Mouse (Mus musculus) MEL (cell line): Measurements from ENCODE around the gene Fbxw8. TPM values are rescaled to one million over a fixed set of nuclear protein-coding genes. Genes with fewer than 3 reads are reported as not detected.

ENCODE experiments used
- DNase-seq: peaks from one replicate; pipeline ENCODE4 v3.0.0; 2011; ENCODE audit warnings: low read depth, low spot score
- H3K27ac ChIP-seq: 2 replicates; pipeline ENCODE4 v1.5.1; 2012; ENCODE audit warnings: low read depth, mild to moderate bottlenecking, control low read depth, low read length, moderate library complexity; ENCODE audit not compliant: control insufficient read depth
- H3K27me3 ChIP-seq, 2 experiments: fragments of 150-350 bp in 1 of 2; sonication (generic) in 1 of 2; 2 replicates each; pipeline ENCODE4 v1.6.1; 2012; ENCODE audit warnings: low read length in 2 of 2, mild to moderate bottlenecking in 2 of 2, improper control_type of control experiment in 1 of 2, moderate library complexity in 1 of 2; ENCODE audit not compliant: insufficient read depth in 2 of 2, control insufficient read depth in 1 of 2
- H3K36me3 ChIP-seq, 2 experiments: 2 replicates each; pipeline ENCODE4 v1.6.1; 2012 to 2014; ENCODE audit warnings: low read length in 2 of 2, improper control_type of control experiment in 1 of 2, inconsistent platforms in 1 of 2, mild to moderate bottlenecking in 1 of 2; ENCODE audit not compliant: insufficient read depth in 2 of 2, control insufficient read depth in 1 of 2
- H3K4me1 ChIP-seq, 2 experiments: fragments of 150-350 bp in 1 of 2; sonication (generic) in 1 of 2; 2 replicates each; pipeline ENCODE4 v1.6.1; 2012; ENCODE audit warnings: low read length in 2 of 2, improper control_type of control experiment in 1 of 2, mild to moderate bottlenecking in 1 of 2; ENCODE audit not compliant: insufficient read depth in 2 of 2, control insufficient read depth in 1 of 2
- H3K4me3 ChIP-seq, 2 experiments: fragments of 150-350 bp in 1 of 2; sonication (generic) in 1 of 2; 2 replicates each; pipeline ENCODE4 v1.5.1; 2012; ENCODE audit warnings: low read depth in 2 of 2, low read length in 2 of 2, mild to moderate bottlenecking in 2 of 2, moderate library complexity in 2 of 2, control low read depth in 1 of 2, improper control_type of control experiment in 1 of 2; ENCODE audit not compliant: control insufficient read depth in 1 of 2, insufficient read depth in 1 of 2
- H3K79me2 ChIP-seq: 2 replicates; pipeline ENCODE4 v1.6.1; 2012; ENCODE audit warnings: mild to moderate bottlenecking, low read length, moderate library complexity; ENCODE audit not compliant: control insufficient read depth, poor library complexity, insufficient read depth
- H3K9ac ChIP-seq: 2 replicates; pipeline ENCODE4 v1.6.1; 2012; ENCODE audit warnings: low read depth, mild to moderate bottlenecking, control low read depth, low read length, moderate library complexity; ENCODE audit not compliant: control insufficient read depth, poor library complexity, severe bottlenecking
- H3K9me3 ChIP-seq: fragments of 150-350 bp; sonication (generic); replicated peaks from 2 replicates; pipeline ENCODE4 v1.6.1; 2012; ENCODE audit warnings: mild to moderate bottlenecking, low read length, improper control_type of control experiment, moderate library complexity; ENCODE audit not compliant: insufficient read depth
- E2F4 ChIP-seq: IDR thresholded peaks from 2 replicates; pipeline ENCODE4 v1.6.1; 2011; ENCODE audit warnings: low read depth, low read length, improper control_type of control experiment, borderline replicate concordance
- ELF1 ChIP-seq: IDR thresholded peaks from 2 replicates; pipeline ENCODE4 v1.6.1; 2014; ENCODE audit warnings: low read depth, mild to moderate bottlenecking, inconsistent platforms, low read length, improper control_type of control experiment, moderate library complexity
- ETS1 ChIP-seq: IDR thresholded peaks from 2 replicates; pipeline ENCODE4 v1.6.1; 2012; ENCODE audit warnings: low read depth, mild to moderate bottlenecking, inconsistent platforms, low read length, improper control_type of control experiment, moderate library complexity
- GATA1 ChIP-seq: IDR thresholded peaks from 2 replicates; pipeline ENCODE4 v1.6.1; 2011; ENCODE audit warnings: low read depth, low read length, improper control_type of control experiment
- HCFC1 ChIP-seq: IDR thresholded peaks from 2 replicates; pipeline ENCODE4 v1.6.1; 2012; ENCODE audit warnings: low read depth, mild to moderate bottlenecking, inconsistent platforms, low read length, improper control_type of control experiment, moderate library complexity
- KAT2A ChIP-seq: conservative IDR thresholded peaks from 2 replicates; pipeline ENCODE4 v1.6.1; 2012; ENCODE audit warnings: low read depth, low read length, improper control_type of control experiment, inconsistent platforms
- MEF2A ChIP-seq: IDR thresholded peaks from 2 replicates; pipeline ENCODE4 v1.6.1; 2014; ENCODE audit warnings: low read depth, mild to moderate bottlenecking, inconsistent platforms, low read length, improper control_type of control experiment; ENCODE audit not compliant: poor library complexity, insufficient replicate concordance, severe bottlenecking; ENCODE audit errors: extremely low read depth
- NELFE ChIP-seq: IDR thresholded peaks from 2 replicates; pipeline ENCODE4 v1.6.1; 2011; ENCODE audit warnings: low read depth, low read length, improper control_type of control experiment
- NRF1 ChIP-seq: IDR thresholded peaks from 2 replicates; pipeline ENCODE4 v1.6.1; 2014; ENCODE audit warnings: low read depth, mild to moderate bottlenecking, inconsistent platforms, low read length, improper control_type of control experiment, moderate library complexity; ENCODE audit not compliant: poor library complexity, insufficient read depth, severe bottlenecking
- POLR2AphosphoS5 ChIP-seq: IDR thresholded peaks from 2 replicates; pipeline ENCODE4 v1.6.1; 2012; ENCODE audit warnings: low read depth, borderline replicate concordance, mild to moderate bottlenecking, inconsistent platforms, low read length, moderate library complexity, mixed read lengths
- RCOR1 ChIP-seq: IDR thresholded peaks from 2 replicates; pipeline ENCODE4 v1.6.1; 2012; ENCODE audit warnings: low read depth, mild to moderate bottlenecking, inconsistent platforms, low read length, improper control_type of control experiment
- SMC3 ChIP-seq: IDR thresholded peaks from 2 replicates; pipeline ENCODE4 v1.6.1; 2011; ENCODE audit warnings: low read depth, low read length, improper control_type of control experiment
- TCF12 ChIP-seq: IDR thresholded peaks from 2 replicates; pipeline ENCODE4 v1.6.1; 2014; ENCODE audit warnings: low read depth, mild to moderate bottlenecking, inconsistent platforms, low read length, improper control_type of control experiment, moderate library complexity
- USF1 ChIP-seq: IDR thresholded peaks from 2 replicates; pipeline ENCODE4 v1.6.1; 2014; ENCODE audit warnings: low read depth, mild to moderate bottlenecking, inconsistent platforms, low read length, improper control_type of control experiment, moderate library complexity
- ZC3H11A ChIP-seq: IDR thresholded peaks from 2 replicates; pipeline ENCODE4 v1.6.1; 2012; ENCODE audit warnings: low read depth, mild to moderate bottlenecking, inconsistent platforms, low read length, improper control_type of control experiment
- ZNF384 ChIP-seq: IDR thresholded peaks from 2 replicates; pipeline ENCODE4 v1.6.1; 2012; ENCODE audit warnings: low read depth, mild to moderate bottlenecking, inconsistent platforms, low read length, improper control_type of control experiment
- polyA plus RNA-seq, 2 experiments: library from polyadenylated mRNA; stranded (reverse) in 1 of 2; unstranded in 1 of 2; fragments of >175 nt in 1 of 2; fragments of >200 nt in 1 of 2; gene quantifications; 2 replicates each; pipeline versions ENCODE4 v1.2.1 to v1.2.4; 2012; ENCODE audit warnings: low replicate concordance in 2 of 2, low read depth in 1 of 2; ENCODE audit not compliant: insufficient read length in 2 of 2, insufficient read depth in 1 of 2, missing spikeins in 1 of 2
- total RNA-seq: library from RNA; depleted of rRNA; stranded (reverse); fragments of 300-350 nt; gene quantifications from 2 replicates; pipeline ENCODE4 v1.2.3, GENCODE M21; 2012

Fbxw8 gene
- total and polyA plus RNA-seq, 3 experiments, result 49.9 to 57.4 (median 52.5) TPM

DNA sequence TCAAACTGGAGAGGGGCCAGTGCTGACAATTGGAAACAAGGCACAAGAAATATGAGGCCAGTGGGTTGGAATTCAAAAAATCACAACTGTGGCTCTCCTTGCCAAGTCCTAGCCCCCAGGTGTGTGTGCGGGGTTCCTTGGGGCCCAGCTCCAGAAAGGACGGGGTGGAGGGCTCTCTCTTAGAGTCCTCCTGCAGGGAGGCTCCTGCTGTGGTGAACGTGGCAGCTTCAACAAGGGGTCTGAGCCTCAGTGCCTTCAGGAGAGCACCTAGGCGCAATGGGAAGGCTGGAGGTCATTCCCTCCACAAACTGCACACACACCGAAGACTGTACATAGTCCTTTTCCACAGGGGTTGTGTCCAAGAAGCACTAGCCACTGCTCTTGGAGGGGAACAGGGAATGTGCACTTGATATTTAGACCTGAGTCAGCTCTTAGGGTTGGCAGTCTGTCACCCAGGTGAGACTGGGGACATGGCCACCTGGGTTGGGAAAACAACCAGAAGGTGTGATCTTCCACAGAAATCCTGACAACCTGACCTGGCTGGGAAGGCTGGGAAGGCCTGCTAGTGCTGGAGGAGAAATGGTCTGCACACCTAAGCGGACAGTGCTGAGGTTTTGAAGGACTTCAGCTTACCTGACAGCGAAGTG, 46.3 kb downstream of the Fbxw8 start:
- no peak for DNase-seq
- Histone ChIP-seq H3K36me3 (no peaks in the 10 kb centered on the region), H3K4me3 (no peak overlapping the region), H3K9ac (no peak overlapping the region), H3K27ac (no peak overlapping the region), H3K9me3 (no peaks in the 10 kb centered on the region), H3K4me1 (no peaks in the 10 kb centered on the region), H3K79me2 (no peaks in the 10 kb centered on the region), H3K27me3 (no peaks in the 10 kb centered on the region)
- no peak for TF ChIP-seq TCF12
- no peak for TF ChIP-seq NELFE
- no peak for TF ChIP-seq MEF2A
- TF ChIP-seq ELF1, result no peak
- TF ChIP-seq SMC3, result no peak
- TF ChIP-seq NRF1, result no peak
- no peak for TF ChIP-seq ZC3H11A
- no peak for TF ChIP-seq RCOR1
- no peak for TF ChIP-seq GATA1
- no peak for TF ChIP-seq KAT2A
- no peak for TF ChIP-seq POLR2AphosphoS5
- no peak for TF ChIP-seq USF1
- TF ChIP-seq, all 39 proteins: peak for 0

GRCm38 (mm10) chr5:118108124-118108793, 47.0 kb downstream of the Fbxw8 start:
- no peak for DNase-seq
- no peaks in the 10 kb centered on the region for H3K4me1 ChIP-seq
- H3K9me3 ChIP-seq, result no peaks in the 10 kb centered on the region
- no peak overlapping the region for H3K9ac ChIP-seq
- no peaks in the 10 kb centered on the region for H3K79me2 ChIP-seq
- no peak overlapping the region for H3K27ac ChIP-seq
- no peak for TF ChIP-seq HCFC1
- TF ChIP-seq KAT2A, result no peak
- no peak for TF ChIP-seq USF1
- no peak for TF ChIP-seq NRF1
- no peak for TF ChIP-seq E2F4
- no peak for TF ChIP-seq ETS1
- TF ChIP-seq ZC3H11A, result no peak
- no peak for TF ChIP-seq GATA1
- TF ChIP-seq ZNF384, result no peak
- no peak for TF ChIP-seq SMC3
- no peaks in the 10 kb centered on the region for H3K27me3 ChIP-seq
- H3K4me3 ChIP-seq, result no peak overlapping the region
- no peaks in the 10 kb centered on the region for H3K36me3 ChIP-seq
